Mouse (Mus musculus) heart, postnatal 4 days (tissue): ENCODE measurements around the gene Entpd3. TPM values are rescaled to one million over a fixed set of nuclear protein-coding genes. Genes with fewer than 3 reads are reported as not detected.

Experiments
- DNase-seq: peaks from one replicate; pipeline ENCODE4 v3.0.0; 2021
- total RNA-seq, 2 experiments: library from RNA; stranded (reverse); gene quantifications; 2 replicates each; pipeline ENCODE4 v1.2.3; 2021

Gene Entpd3
- total RNA-seq, 2 experiments from 2014 or later, result 0.07 to 0.09 TPM

- DNase-seq, result peak; percentile 60
These were observed 42.5 kb downstream of the Entpd3 start for GRCm38 (mm10) chr9:120581941-120582618.

- DNase-seq, result peak; percentile 91
These were observed 43.1 kb downstream of the Entpd3 start for GRCm38 (mm10) chr9:120582619-120583308.

- no peak for DNase-seq
These were observed 43.7 kb downstream of the Entpd3 start for GRCm38 (mm10) chr9:120583314-120583713.

- DNase-seq, result peak; percentile 85
These were observed 46.9 kb downstream of the Entpd3 start for GRCm38 (mm10) chr9:120586546-120586945.

GRCm38 (mm10) chr9:120591490-120591889, 51.9 kb downstream of the Entpd3 start:
- peak; percentile 85 for DNase-seq

GRCm38 (mm10) chr9:120593383-120594101, 53.9 kb downstream of the Entpd3 start:
- no peak for DNase-seq

GRCm38 (mm10) chr9:120594839-120595238, 55.2 kb downstream of the Entpd3 start:
- DNase-seq, result no peak

- no peak for DNase-seq
These were observed 55.7 kb downstream of the Entpd3 start for GRCm38 (mm10) chr9:120595306-120595705.

GRCm38 (mm10) chr9:120601488-120602171, 62.0 kb downstream of the Entpd3 start:
- peak; percentile 84 for DNase-seq

GRCm38 (mm10) chr9:120602172-120602838, 62.7 kb downstream of the Entpd3 start:
- DNase-seq, result peak; percentile 47

- DNase-seq, result peak; percentile 95
These were observed 63.4 kb downstream of the Entpd3 start for GRCm38 (mm10) chr9:120602839-120603511.

GRCm38 (mm10) chr9:120603512-120603908, 63.9 kb downstream of the Entpd3 start:
- DNase-seq, result no peak

- no peak for DNase-seq
These were observed 64.3 kb downstream of the Entpd3 start for GRCm38 (mm10) chr9:120603956-120604355.

GRCm38 (mm10) chr9:120611055-120611454, 71.4 kb downstream of the Entpd3 start:
- DNase-seq, result no peak

GRCm38 (mm10) chr9:120614059-120614458, 74.4 kb downstream of the Entpd3 start:
- no peak for DNase-seq

Other genes with a start within 250 kb of the Entpd3 start
- gene Myrip, start 238.3 kb upstream of the Entpd3 start, total RNA-seq, result 1 to 10 TPM; 1.2 to 1.3 TPM
- gene Eif1b, start 47.6 kb upstream of the Entpd3 start, total RNA-seq, result 10 to 100 TPM; 64.6 to 68.6 TPM
- gene Rpl14, start 31.6 kb downstream of the Entpd3 start, total RNA-seq, result 100 to 1,000 TPM; 434 to 461 TPM